Mouse (Mus musculus): ENCODE results near the gene Olfr1051.
"Not testable (repeated sequence)": the region's sequence is repeated elsewhere in the genome, so short reads cannot be mapped to it uniquely, and the experiment has no call there.

Gene Olfr1051

GRCm38 (mm10) chr2:86278988-86279387 lies at the start of gene Olfr1051:
Gene Olfr1051, minus strand, starts transcription at chr2:86279088.
- not testable (repeated sequence) for DNase-seq (ENCODE audit: low spot score in 2 of 2)

DNA sequence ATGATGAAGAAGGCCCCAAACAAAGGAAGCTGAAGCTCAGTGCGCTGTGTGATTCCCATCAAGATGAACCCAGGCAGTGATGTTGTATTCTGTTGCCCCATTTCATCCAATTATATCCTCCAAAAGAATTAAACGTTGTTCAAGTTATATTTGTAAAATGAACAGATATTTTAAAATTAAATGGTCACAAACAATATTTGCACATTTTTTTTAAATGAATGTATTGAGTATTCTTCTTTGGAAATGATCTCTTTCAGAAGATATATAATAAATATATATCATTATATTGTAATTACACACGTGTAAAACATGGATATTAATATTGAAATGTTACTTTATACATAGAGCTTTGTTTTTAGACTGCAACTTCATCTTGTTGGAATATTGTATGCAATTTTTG lies 36.3 kb upstream of the Olfr1051 start, which contains the start of gene Olfr1053:
Gene Olfr1053, minus strand, starts transcription at position 101 of the 400 bp plus-strand sequence.
- DNase-seq (ENCODE audit: low spot score in 2 of 2), result no peak

- no peak for DNase-seq (ENCODE audit: low spot score in 2 of 2)
Measured at GRCm38 (mm10) chr2:86292155-86292554, 13.3 kb upstream of the Olfr1051 start, which contains the start of gene Olfr1052. Gene Olfr1052, plus strand, starts transcription at chr2:86292455.

- DNase-seq (ENCODE audit: low spot score in 2 of 2), result not testable (repeated sequence)
Measured at GRCm38 (mm10) chr2:86258228-86258627, 20.7 kb downstream of the Olfr1051 start, which contains the start of gene Olfr1049. Gene Olfr1049, minus strand, starts transcription at chr2:86258328.

DNA sequence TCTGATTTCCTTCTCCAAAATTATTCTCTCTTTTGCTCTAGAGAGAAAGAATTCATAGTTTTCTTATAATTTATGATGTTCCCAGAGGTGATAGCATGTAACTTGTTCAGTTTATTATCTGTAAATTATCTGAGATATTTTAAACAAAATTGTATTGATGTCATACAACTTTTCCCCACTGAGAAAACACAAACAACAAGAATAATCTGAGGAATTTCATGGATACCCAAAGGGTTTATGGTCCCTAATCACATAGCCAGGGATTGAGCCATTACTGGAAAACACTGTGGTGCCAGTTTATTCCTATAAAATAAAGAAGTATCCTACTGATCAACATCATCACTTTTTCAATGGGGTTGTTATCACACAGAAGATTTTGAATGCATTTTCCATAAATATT lies 38.7 kb downstream of the Olfr1051 start, which contains the start of gene Olfr1048:
Gene Olfr1048, minus strand, starts transcription at position 101 of the 400 bp plus-strand sequence.
- DNase-seq (ENCODE audit: low spot score in 2 of 2), result no peak

- DNase-seq (ENCODE audit: low spot score in 2 of 2), result no peak
Measured at GRCm38 (mm10) chr2:86231301-86231700, 47.6 kb downstream of the Olfr1051 start, which contains the start of gene Olfr1047. Gene Olfr1047, minus strand, starts transcription at chr2:86231401.

Data from spleen, postnatal 36 days (tissue).